Mouse (Mus musculus): Measurements from ENCODE around the gene Gba2. TPM values are rescaled to one million over a fixed set of nuclear protein-coding genes. Genes with fewer than 3 reads are reported as not detected.
A peak's percentile ranks its signal among the peaks of the same experiment; 100 is the strongest.

The Gba2 gene
- polyA plus RNA-seq (2014; fragmentation: Nextera tagmentation; extraction: Ambion mirVana): 39.2 and 42.3 TPM in 2 replicates

- Histone ChIP-seq H3K4me3 (ENCODE audit: low read depth, low read length) (peak within 1 kb of the TSS; percentile 89), H3K36me3 (ENCODE audit: control insufficient read depth, insufficient read depth, low read length) (peaks cover 40% of the 10 kb centered on the region), H3K27ac (ENCODE audit: low read depth, low read length) (peak within 1 kb of the TSS; percentile 62), H3K4me1 (ENCODE audit: control insufficient read depth, insufficient read depth, low read length) (peaks cover 37% of the 10 kb centered on the region), H3K27me3 (replicated peaks; ENCODE audit: control insufficient read depth, insufficient read depth, low read length) (no peaks in the 10 kb centered on the region), H3K9ac (ENCODE audit: low read length) (peak within 1 kb of the TSS; percentile 87), H3K9me3 (replicated peaks; ENCODE audit: control insufficient read depth, low read length) (no peaks in the 10 kb centered on the region), H3K4me2 (ENCODE audit: low read length) (peak within 1 kb of the TSS; percentile 98)
- ATAC-seq (peak; percentile 89), DNase-seq (ENCODE audit: low spot score) (peak; percentile 89)
- under 1% methylated on average over 73 of the region's 76 CpGs for WGBS
Measured at GRCm38 (mm10) chr4:43578376-43579204, at the start of gene Gba2, which contains the start of gene Rgp1. Gba2 (minus strand) TSS chr4:43578873. Rgp1 (plus strand) TSS chr4:43578715.

DNA sequence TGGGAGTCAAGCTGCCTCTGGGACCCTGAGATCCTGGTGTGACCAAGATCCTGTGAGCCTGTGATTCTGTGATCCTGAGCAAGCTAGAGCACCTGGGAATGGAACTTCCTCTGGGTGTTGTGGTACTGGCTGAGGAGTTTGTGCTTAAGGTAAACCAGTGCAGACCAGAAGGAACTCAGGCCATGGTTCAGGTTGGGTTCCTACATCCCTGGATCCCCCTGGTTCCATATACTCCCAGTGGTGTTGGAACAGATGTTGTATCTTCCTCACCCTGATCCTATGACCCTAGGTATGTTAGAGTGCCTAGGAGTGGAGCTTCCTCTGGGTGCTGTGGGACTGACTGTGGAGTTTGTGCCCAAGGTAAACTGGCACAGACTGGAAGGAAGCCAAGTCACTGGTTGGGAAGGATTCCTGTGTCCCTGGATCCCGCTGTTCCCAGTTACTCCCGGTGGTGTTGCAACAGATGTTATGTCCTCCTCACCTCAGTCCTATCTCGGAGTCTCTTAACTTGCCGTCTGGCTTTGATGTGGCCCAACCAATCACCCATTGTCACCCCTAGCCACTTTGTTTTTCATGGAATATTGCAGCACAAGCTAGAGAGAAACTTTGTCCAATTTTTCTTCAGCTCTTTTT, 41.6 kb upstream of the Gba2 start:
- no peak overlapping the region for H3K4me3 ChIP-seq (ENCODE audit: low read depth, low read length)
- no peak overlapping the region for H3K9ac ChIP-seq (ENCODE audit: low read length)
- H3K36me3 ChIP-seq (ENCODE audit: control insufficient read depth, insufficient read depth, low read length): no peaks in the 10 kb centered on the region
- H3K27ac ChIP-seq (ENCODE audit: low read depth, low read length): no peak overlapping the region
- DNase-seq (ENCODE audit: low spot score) (no peak), ATAC-seq (no peak)
- WGBS: 89% methylated on average over 4 of the region's 4 CpGs
- no peaks in the 10 kb centered on the region for H3K4me1 ChIP-seq (ENCODE audit: control insufficient read depth, insufficient read depth, low read length)
- H3K4me2 ChIP-seq (ENCODE audit: low read length): no peak overlapping the region
- peaks cover 6% of the 10 kb centered on the region; the same call in 1 of the 2 replicates for H3K9me3 ChIP-seq (replicated peaks; ENCODE audit: control insufficient read depth, low read length)
- no peaks in the 10 kb centered on the region for H3K27me3 ChIP-seq (replicated peaks; ENCODE audit: control insufficient read depth, insufficient read depth, low read length)

DNA sequence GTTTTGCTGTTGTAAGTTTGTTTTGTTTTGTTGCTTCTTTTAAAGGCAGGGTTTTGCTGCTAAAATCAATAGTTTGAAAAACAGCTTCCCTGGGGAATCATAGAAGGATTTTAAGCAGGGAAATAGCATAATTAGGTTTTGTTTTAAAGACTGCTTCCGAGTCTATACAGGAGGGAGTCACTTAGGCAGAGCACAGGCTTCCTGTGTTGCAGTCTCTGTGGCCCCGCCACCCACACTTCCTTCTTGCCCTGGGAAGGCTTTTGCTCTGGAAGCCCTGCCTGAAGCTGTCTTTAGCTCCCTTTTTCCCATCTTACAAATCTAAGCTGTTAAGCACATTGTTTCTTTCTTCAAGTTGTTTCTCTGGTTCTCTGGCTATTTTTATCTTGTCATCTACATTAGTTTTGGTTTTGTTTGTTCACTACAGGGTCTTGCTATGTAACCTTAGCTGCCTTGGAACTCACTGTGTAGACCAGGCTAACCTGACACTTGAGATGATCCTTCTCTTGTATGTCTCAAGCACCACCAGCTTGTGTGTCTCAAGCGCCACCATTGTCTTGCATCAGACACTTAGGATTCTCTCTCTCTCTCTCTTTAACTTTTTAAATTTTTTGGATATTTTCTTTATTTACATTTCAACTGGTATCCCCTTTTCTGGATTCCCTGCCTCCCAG, 34.5 kb upstream of the Gba2 start:
- H3K36me3 ChIP-seq (ENCODE audit: control insufficient read depth, insufficient read depth, low read length): no peaks in the 10 kb centered on the region
- no peaks in the 10 kb centered on the region for H3K4me1 ChIP-seq (ENCODE audit: control insufficient read depth, insufficient read depth, low read length)
- H3K4me3 ChIP-seq (ENCODE audit: low read depth, low read length): no peak overlapping the region
- ATAC-seq (no peak), DNase-seq (ENCODE audit: low spot score) (no peak)
- no peak overlapping the region for H3K9ac ChIP-seq (ENCODE audit: low read length)
- H3K27me3 ChIP-seq (replicated peaks; ENCODE audit: control insufficient read depth, insufficient read depth, low read length): no peaks in the 10 kb centered on the region
- no peak overlapping the region for H3K4me2 ChIP-seq (ENCODE audit: low read length)
- no peak overlapping the region for H3K27ac ChIP-seq (ENCODE audit: low read depth, low read length)
- H3K9me3 ChIP-seq (replicated peaks; ENCODE audit: control insufficient read depth, low read length): no peaks in the 10 kb centered on the region
- 56% methylated on average over 3 of the region's 3 CpGs for whole genome bisulfite sequencing

DNA sequence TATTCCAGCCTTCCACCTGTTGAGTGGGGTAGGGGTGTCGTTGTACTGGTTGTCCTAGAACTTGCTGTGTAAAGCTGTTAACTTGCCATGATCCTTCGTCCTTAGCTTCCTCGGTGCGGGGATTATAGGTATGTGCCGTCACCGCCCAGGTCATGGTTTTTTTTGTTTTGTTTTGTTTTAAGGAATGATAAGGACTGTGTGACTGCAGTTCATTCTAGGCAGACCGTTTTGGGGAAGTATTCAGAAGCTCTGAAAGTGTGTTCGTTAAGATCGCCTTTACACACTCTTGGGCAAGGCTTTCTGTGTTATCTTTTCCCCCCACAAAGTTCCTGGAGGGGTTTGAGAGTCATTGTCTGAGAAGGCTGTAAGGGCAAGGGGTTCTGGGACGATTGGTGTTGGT, 33.9 kb upstream of the Gba2 start:
- ATAC-seq (no peak), DNase-seq (ENCODE audit: low spot score) (no peak)
- no peak overlapping the region for H3K9ac ChIP-seq (ENCODE audit: low read length)
- 57% methylated on average over 10 of the region's 10 CpGs for WGBS
- H3K27me3 ChIP-seq (replicated peaks; ENCODE audit: control insufficient read depth, insufficient read depth, low read length): no peaks in the 10 kb centered on the region
- H3K4me2 ChIP-seq (ENCODE audit: low read length): no peak overlapping the region
- H3K9me3 ChIP-seq (replicated peaks; ENCODE audit: control insufficient read depth, low read length): no peaks in the 10 kb centered on the region
- no peak overlapping the region for H3K4me3 ChIP-seq (ENCODE audit: low read depth, low read length)
- H3K4me1 ChIP-seq (ENCODE audit: control insufficient read depth, insufficient read depth, low read length): no peaks in the 10 kb centered on the region
- no peaks in the 10 kb centered on the region for H3K36me3 ChIP-seq (ENCODE audit: control insufficient read depth, insufficient read depth, low read length)
- no peak overlapping the region for H3K27ac ChIP-seq (ENCODE audit: low read depth, low read length)

DNA sequence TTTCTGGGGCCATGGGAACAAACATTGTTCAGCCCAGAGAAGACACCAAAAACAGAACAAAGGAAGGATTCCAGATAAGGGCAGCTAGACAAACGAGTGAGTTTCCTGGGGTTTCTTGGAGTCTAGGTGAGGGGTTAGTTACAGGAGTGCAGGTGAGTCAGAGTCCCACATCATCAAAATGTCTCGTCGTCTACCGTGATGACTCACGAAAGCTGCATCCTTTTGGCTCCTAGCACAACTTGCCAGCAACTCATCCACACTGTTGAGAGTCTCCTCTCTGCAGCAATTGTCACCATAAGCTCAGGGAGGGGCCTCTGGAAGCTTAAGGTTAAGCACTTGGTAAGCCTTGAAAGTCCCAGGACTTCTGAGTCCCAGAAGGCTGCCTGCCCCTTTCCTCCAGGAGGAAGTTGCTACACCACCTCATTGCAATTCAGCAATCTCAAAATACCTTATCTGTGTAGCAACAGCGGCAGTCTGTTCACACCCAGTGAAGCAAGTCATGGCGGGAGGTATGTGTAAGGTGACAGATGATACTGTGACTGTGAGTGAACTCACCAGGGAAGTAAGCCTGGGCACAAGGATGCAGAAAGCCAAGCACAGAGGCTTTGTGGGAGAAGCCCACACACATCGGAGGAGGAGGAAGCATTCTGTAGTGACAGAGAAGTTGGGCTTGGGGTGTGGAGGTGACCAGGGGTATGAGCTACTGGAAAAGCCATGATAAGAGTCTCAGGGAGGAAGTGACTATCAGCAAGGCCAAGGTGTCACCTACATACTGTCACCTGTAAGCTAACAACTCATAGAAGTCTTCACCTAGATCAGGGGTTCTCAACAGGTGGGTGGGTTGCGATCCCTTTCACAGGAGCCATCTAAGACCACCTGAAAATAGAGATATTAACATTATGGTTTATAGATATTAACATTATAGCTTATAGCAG, 26.3 kb upstream of the Gba2 start:
- 84% methylated on average over 9 of the region's 9 CpGs for WGBS
- H3K36me3 ChIP-seq (ENCODE audit: control insufficient read depth, insufficient read depth, low read length): no peaks in the 10 kb centered on the region
- H3K27ac ChIP-seq (ENCODE audit: low read depth, low read length): no peak overlapping the region
- ATAC-seq (no peak), DNase-seq (ENCODE audit: low spot score) (no peak)
- H3K9ac ChIP-seq (ENCODE audit: low read length): no peak overlapping the region
- H3K4me3 ChIP-seq (ENCODE audit: low read depth, low read length): no peak overlapping the region
- no peaks in the 10 kb centered on the region for H3K4me1 ChIP-seq (ENCODE audit: control insufficient read depth, insufficient read depth, low read length)
- no peak overlapping the region for H3K4me2 ChIP-seq (ENCODE audit: low read length)
- no peaks in the 10 kb centered on the region for H3K27me3 ChIP-seq (replicated peaks; ENCODE audit: control insufficient read depth, insufficient read depth, low read length)
- no peaks in the 10 kb centered on the region for H3K9me3 ChIP-seq (replicated peaks; ENCODE audit: control insufficient read depth, low read length)

- no peaks in the 10 kb centered on the region for H3K27me3 ChIP-seq (replicated peaks; ENCODE audit: control insufficient read depth, insufficient read depth, low read length)
- no peak overlapping the region for H3K9ac ChIP-seq (ENCODE audit: low read length)
- no peaks in the 10 kb centered on the region for H3K4me1 ChIP-seq (ENCODE audit: control insufficient read depth, insufficient read depth, low read length)
- DNase-seq (ENCODE audit: low spot score) (no peak), ATAC-seq (no peak)
- WGBS: 77% methylated on average over 3 of the region's 3 CpGs
- no peak overlapping the region for H3K4me2 ChIP-seq (ENCODE audit: low read length)
- no peak overlapping the region for H3K4me3 ChIP-seq (ENCODE audit: low read depth, low read length)
- no peaks in the 10 kb centered on the region for H3K36me3 ChIP-seq (ENCODE audit: control insufficient read depth, insufficient read depth, low read length)
- H3K9me3 ChIP-seq (replicated peaks; ENCODE audit: control insufficient read depth, low read length): no peaks in the 10 kb centered on the region
- no peak overlapping the region for H3K27ac ChIP-seq (ENCODE audit: low read depth, low read length)
Measured at GRCm38 (mm10) chr4:43604099-43604498, 25.4 kb upstream of the Gba2 start.

- H3K9ac ChIP-seq (ENCODE audit: low read length): no peak overlapping the region
- DNase-seq (ENCODE audit: low spot score): no peak
- no peaks in the 10 kb centered on the region for H3K4me1 ChIP-seq (ENCODE audit: control insufficient read depth, insufficient read depth, low read length)
- WGBS: 75% methylated on average over 9 of the region's 9 CpGs
- no peak overlapping the region for H3K4me2 ChIP-seq (ENCODE audit: low read length)
- H3K27ac ChIP-seq (ENCODE audit: low read depth, low read length): no peak overlapping the region
- no peaks in the 10 kb centered on the region for H3K9me3 ChIP-seq (replicated peaks; ENCODE audit: control insufficient read depth, low read length)
- H3K27me3 ChIP-seq (replicated peaks; ENCODE audit: control insufficient read depth, insufficient read depth, low read length): no peaks in the 10 kb centered on the region
- H3K36me3 ChIP-seq (ENCODE audit: control insufficient read depth, insufficient read depth, low read length): no peaks in the 10 kb centered on the region
- no peak for ATAC-seq
- H3K4me3 ChIP-seq (ENCODE audit: low read depth, low read length): no peak overlapping the region
Measured at GRCm38 (mm10) chr4:43600195-43600934, 21.7 kb upstream of the Gba2 start.

Measured in forebrain, embryonic 14.5 days (tissue).